Mouse (Mus musculus) cerebral cortex, adult 2 months (tissue): Measurements from ENCODE around the gene Homer1.

Experiments
- WGBS: fragments of 180-500 bp; shearing (Covaris S2); methylation state at CpG from one replicate; pipeline ENCODE4 v1.1.7; 2018; 5-methylcytosine and 5-hydroxymethylcytosine counted together

Homer1 gene

GRCm38 (mm10) chr13:93399710-93400216, 100.3 kb downstream of the Homer1 start:
- WGBS = 24% methylated on average over 5 of the region's 5 CpGs

DNA sequence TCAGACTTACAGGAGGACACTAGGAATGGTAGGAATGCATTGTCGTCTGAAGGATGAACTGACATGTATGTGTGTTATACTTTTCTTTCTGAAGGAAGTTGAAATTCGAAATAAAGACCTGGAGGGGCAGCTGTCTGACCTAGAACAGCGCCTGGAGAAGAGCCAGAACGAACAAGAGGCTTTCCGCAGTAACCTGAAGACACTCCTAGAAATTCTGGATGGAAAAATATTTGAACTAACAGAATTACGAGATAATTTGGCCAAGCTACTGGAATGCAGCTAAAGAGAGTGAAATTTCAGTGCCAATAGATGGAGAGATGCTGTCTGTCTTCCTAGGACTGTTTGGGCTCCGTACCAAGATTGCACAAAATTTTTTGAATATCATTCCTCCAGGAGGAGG, 102.5 kb downstream of the Homer1 start:
- WGBS = 75% methylated on average over 7 of the region's 7 CpGs

DNA sequence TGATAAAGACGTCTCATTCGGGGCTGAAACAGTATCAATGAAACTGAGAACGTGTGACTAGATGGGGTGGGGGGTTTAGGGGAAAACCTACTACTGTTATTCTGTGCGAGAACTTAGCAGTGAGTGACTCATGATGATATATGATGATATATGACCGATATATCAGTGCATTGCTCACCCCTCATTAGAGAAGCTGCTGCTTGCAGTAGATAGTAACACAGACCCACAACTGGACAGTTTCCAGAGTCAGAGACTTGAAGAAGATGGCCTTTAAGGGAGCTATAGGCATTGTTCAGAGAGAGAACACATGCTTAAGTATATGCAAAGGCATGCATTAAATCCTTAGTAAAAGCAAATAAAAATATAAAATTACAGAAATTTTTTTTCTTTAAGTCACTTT, 107.4 kb downstream of the Homer1 start:
- WGBS = 72% methylated on average over 5 of the region's 5 CpGs

- WGBS = 73% methylated on average over 4 of the region's 4 CpGs
These were observed 110.9 kb downstream of the Homer1 start for GRCm38 (mm10) chr13:93410343-93410742.

DNA sequence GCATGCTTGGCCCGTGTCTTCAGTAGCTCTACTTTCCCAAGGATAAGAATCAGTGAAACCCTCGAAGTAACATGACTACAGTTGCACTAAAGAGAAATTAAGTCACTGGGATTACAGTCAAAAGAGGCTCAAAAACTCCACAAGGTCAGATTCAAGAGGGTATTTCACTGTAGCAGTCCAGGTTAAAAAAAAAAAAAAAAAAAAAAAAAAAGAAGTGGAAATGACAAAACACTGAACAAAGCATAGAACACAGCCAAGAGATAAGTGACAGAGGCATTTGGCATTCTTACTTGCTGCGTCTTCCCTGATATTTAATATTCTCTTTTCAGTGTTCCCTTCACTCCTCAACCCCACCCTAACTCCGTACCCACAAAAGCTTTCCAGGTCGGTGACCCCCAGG, 115.6 kb downstream of the Homer1 start:
- 93% methylated on average over 5 of the region's 5 CpGs for WGBS

DNA sequence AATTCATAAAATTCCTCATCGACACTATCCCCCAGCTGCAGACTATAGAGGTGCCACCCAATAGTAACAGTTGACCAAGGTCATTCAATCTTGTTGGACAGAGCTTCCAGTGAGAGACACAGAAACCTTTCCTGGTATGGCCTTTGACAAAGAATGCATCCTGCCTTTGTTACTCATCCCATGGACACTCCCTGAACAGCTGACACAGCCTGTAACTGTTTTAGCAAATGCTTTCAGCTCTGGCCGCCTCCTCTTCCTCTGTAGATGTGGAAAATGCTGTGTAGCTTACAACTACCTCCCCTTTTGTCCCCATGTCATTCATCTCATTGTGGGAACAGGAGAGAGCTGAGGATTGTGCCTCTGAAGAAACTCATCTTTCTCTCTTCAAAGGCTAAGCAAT, 118.9 kb downstream of the Homer1 start:
- WGBS = 80% methylated on average over 2 of the region's 2 CpGs

DNA sequence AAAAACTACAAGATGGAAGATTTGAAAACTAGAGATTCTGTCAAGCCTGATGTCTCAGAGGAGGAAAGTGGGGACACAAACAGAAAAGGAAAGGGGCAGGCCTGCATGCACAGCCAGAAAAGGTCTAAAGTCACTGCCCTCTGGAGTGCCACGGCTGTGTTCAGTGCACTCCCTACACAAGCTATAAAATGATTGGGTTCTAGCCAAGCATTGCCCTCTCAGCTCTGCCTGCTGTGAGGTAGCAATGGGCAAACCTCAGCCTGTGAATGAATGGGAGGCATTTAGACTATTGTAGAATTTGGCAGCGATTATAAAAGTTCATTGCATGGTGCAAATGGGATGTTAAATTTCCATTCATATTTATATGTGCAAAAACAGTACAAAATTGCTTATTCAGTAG, 120.3 kb downstream of the Homer1 start:
- 33% methylated on average over 2 of the region's 2 CpGs for WGBS

DNA sequence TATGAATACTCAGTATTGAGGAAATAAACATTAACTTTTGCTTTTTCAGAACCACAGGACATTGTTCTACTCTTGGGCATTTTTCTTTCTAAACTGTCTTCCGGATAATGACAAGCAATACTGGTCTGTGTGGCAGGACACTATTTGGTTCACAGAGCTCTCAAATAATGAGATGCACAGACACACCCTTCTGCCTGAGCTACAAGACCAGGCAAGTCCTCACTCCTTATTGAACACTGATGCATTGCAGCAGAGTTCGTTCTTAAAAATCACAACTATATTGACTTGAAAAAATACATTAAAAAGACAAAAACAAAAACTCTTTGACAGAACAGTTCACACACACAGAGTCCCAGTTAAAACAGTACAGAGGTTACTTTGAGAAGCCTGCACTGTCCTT, 123.8 kb downstream of the Homer1 start:
- WGBS = 59% methylated on average over 2 of the region's 2 CpGs

DNA sequence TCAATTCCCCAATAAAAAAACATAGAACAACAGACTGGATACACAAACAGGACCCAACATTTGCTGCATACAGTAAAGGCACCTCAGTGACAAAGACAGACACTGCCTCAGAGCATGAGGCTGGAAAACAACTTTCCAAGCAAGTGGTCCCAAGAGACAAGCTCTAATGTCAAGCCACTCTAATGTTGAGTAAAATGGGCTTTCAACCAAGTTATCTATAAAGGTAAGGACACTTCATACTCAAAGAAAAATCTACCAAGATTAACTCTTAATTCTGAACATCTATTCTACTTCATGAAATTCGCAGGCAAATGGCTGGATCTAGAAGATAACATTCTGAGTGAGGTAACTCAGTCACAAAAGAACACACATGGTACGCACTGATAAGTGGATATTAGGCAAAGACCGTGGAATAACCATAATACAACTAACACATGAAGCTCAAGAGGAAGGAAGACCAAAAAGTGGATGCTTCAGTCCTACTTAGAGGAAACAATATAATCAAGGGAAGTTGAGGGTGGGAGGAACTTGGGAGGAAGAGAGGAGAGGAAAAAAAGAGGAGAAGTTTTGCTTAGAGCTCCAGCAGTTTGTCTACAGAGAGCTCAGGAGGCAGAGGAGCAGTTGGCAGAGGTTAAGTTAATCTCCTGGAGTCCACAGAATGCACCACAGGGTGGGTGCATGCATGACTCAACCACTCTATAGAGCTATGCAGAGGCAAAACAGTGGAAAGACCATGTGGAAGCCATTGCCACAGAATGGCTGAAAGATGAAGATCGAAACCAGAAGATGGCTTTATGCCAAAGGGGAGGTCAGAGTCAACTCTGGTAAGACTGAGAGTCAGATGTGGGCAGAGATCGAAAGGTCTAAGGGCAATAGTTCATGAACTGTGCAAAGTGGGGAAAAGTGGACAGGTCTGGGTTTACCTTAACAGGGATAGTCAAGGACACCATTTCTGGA, 128.8 kb downstream of the Homer1 start:
- WGBS = 94% methylated on average over 5 of the region's 5 CpGs

GRCm38 (mm10) chr13:93429205-93429604, 129.8 kb downstream of the Homer1 start:
- WGBS = 95% methylated on average over 1 of the region's 1 CpGs

DNA sequence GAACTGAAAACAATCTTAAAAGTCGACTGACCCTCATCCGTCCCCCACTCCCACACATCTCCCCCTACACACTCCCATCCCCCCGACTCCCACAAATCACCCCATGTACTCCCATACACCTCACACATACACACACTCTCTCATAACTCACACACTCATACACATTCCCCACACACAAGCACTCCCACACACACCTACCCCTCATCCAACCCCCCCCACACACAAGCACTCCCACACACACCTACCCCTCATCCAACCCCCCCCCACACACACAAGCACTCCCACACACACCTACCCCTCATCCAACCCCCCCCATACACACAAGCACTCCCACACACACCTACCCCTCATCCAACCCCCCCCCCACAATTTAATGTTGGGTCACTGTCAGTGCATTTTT, 140.7 kb downstream of the Homer1 start:
- WGBS = 85% methylated on average over 3 of the region's 3 CpGs

DNA sequence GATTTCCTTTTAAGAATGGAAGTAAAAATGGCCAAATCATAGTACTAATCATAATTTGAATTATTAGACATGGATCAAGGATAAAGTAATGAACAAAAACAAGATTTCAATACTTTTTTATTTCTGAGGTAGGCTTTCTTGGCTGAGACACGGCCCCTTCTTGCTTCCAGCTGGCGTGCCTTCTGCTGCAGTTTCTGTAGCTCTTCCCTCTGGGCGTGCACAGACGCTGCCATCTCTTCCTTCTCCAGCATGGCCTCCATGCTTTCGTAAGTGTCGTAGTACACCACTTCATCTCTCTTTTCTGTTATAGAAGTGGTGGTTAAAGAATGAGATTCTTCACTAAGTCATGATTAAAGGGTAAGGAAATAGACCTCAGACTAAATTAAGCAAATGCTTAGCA, 153.8 kb downstream of the Homer1 start:
- 53% methylated on average over 6 of the region's 6 CpGs for WGBS
